Mouse (Mus musculus): ENCODE data around the gene Mycbpap. TPM values are rescaled to one million over a fixed set of nuclear protein-coding genes. Genes with fewer than 3 reads are reported as not detected.

The Mycbpap gene
- total RNA-seq, 1 experiment from 2014 or later: not detected

DNA sequence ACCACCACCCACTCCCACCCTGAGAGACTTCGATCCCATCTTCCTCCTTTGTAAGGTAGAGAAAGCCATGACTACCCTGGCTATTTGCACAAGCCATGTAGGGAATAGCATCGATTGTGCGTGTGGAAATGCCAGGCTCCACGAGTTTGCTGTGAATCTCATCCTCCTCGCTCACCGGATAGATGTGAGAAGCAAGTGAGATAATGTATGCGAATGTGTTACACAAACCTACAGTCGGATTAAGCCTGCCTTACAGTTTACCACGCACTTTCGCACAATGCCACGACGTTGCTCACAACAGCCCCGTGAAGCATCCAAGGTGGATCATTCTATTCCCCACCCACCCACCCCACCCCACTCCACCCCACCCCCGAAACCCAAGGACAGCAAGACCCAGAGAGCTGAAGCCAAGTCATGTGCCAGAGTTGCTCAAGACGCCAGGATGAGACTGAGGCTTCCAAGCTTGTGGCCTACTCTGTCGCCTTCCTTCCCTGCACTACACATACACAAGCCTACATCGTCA, 55.1 kb downstream of the Mycbpap start:
- no peak for ATAC-seq (replicated peaks; ENCODE audit: insufficient number of reproducible peaks, low FRiP score, low TSS enrichment, poor library complexity, severe bottlenecking)

DNA sequence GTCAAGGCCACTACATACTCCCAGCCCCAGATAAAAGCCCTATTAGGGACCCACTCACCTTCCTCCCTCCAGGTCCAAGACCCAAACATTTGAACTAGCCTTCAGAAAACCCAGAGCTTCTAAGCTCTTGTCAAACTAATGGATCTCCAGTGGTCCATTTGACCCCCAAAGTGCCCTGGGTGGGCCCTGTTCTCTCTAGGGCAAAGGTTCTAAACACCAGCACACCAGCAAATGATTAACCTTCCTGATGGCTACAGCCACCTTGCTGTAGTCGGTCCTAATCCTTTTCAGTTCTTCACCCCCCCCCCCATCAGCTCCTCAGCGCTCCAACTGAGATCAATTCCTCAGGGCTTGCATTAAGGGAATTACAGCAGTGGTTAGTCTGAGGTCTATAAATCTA, 57.4 kb downstream of the Mycbpap start:
- ATAC-seq (replicated peaks; ENCODE audit: insufficient number of reproducible peaks, low FRiP score, low TSS enrichment, poor library complexity, severe bottlenecking): no peak

GRCm38 (mm10) chr11:94461856-94462255, 59.7 kb downstream of the Mycbpap start:
- ATAC-seq (replicated peaks; ENCODE audit: insufficient number of reproducible peaks, low FRiP score, low TSS enrichment, poor library complexity, severe bottlenecking): no peak

GRCm38 (mm10) chr11:94457001-94457400, 64.5 kb downstream of the Mycbpap start:
- ATAC-seq (replicated peaks; ENCODE audit: insufficient number of reproducible peaks, low FRiP score, low TSS enrichment, poor library complexity, severe bottlenecking): no peak

DNA sequence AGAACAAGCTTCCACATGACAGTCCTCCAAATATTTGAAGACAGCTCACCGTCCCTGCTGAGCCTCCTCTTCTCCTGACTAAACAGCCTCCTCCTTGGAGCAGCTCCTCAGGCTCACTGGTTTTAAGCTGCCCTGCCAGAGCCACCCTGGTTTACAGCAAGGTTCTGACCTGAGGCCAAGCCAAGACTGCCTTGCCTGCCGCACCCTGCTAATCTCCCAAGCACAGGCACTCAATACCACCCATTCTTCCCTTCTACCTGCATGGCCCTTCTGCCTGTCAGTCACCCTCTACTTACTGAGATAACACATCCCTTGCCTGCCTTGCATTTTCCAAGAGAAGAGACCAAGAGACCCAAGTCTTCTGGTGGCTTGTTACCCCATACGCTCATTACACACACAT, 65.2 kb downstream of the Mycbpap start:
- no peak for ATAC-seq (replicated peaks; ENCODE audit: insufficient number of reproducible peaks, low FRiP score, low TSS enrichment, poor library complexity, severe bottlenecking)

GRCm38 (mm10) chr11:94455161-94455820, 66.3 kb downstream of the Mycbpap start:
- no peak for ATAC-seq (replicated peaks; ENCODE audit: insufficient number of reproducible peaks, low FRiP score, low TSS enrichment, poor library complexity, severe bottlenecking)

GRCm38 (mm10) chr11:94454756-94455155, 66.8 kb downstream of the Mycbpap start:
- no peak for ATAC-seq (replicated peaks; ENCODE audit: insufficient number of reproducible peaks, low FRiP score, low TSS enrichment, poor library complexity, severe bottlenecking)

Other genes starting within 250 kb of the Mycbpap start
- not detected in 3 replicates for gene Gm21885, start 239.9 kb downstream of the Mycbpap start, total RNA-seq (2017)
- 180 to 368 TPM (median 210 TPM) in 3 replicates for gene Luc7l3, start 199.8 kb downstream of the Mycbpap start, total RNA-seq (2017)
- 51.5 to 78.7 TPM (median 72.6 TPM) in 3 replicates for gene Ankrd40, start 193.7 kb downstream of the Mycbpap start, total RNA-seq (2017)
- gene Abcc3, start 128.7 kb downstream of the Mycbpap start, total RNA-seq (2017): 0.39 to 1.8 TPM (median 0.64 TPM) in 3 replicates
- gene Cacna1g, start 47.5 kb downstream of the Mycbpap start, total RNA-seq (2017): not detected in 3 replicates
- gene Spata20, start 35.6 kb downstream of the Mycbpap start, total RNA-seq (2017): 0.67 TPM in 1 of 3 replicates, not detected in the others
- gene Epn3, start 21.8 kb downstream of the Mycbpap start, total RNA-seq (2017): not detected in 3 replicates
- 1.6 to 4.8 TPM (median 3.1 TPM) in 3 replicates for gene Rsad1, start 27.5 kb upstream of the Mycbpap start, total RNA-seq (2017)
- not detected in 3 replicates for gene Chad, start 43.3 kb upstream of the Mycbpap start, total RNA-seq (2017)
- gene Acsf2, start 80.1 kb upstream of the Mycbpap start, total RNA-seq (2017): 1.8 to 10.8 TPM (median 2.8 TPM) in 3 replicates
- gene Lrrc59, start 108.0 kb upstream of the Mycbpap start, total RNA-seq (2017): 61.6 to 80.3 TPM (median 69.2 TPM) in 3 replicates
- gene Mrpl27, start 132.0 kb upstream of the Mycbpap start, total RNA-seq (2017): 13.2 to 23.6 TPM (median 19.1 TPM) in 3 replicates
- 1.2 TPM in 1 of 3 replicates, not detected in the others for gene Eme1, start 132.2 kb upstream of the Mycbpap start, total RNA-seq (2017)
- gene Xylt2, start 155.8 kb upstream of the Mycbpap start, total RNA-seq (2017): 7.1 to 16.8 TPM (median 11.4 TPM) in 3 replicates
- gene Gm11541, start 182.8 kb upstream of the Mycbpap start, total RNA-seq (2017): not detected in 3 replicates
- gene Cdc34b, start 220.0 kb upstream of the Mycbpap start, total RNA-seq (2017): not detected in 3 replicates

All from monocyte, adult 5-6 weeks (primary cell).